Mouse (Mus musculus) heart, embryonic 16.5 days (tissue): ENCODE data around the gene Ctla4. TPM values are rescaled to one million over a fixed set of nuclear protein-coding genes. Genes with fewer than 3 reads are reported as not detected.

Experiments
- ATAC-seq: fragments of 200-750 bp; cut with Nextera tagmentation; replicated peaks from 2 replicates; pipeline ENCODE4 v1.8.0; 2017; ENCODE audit warnings: moderate number of reproducible peaks; ENCODE audit not compliant: insufficient read depth, low FRiP score; ENCODE audit errors: extremely low read depth
- H3K27ac ChIP-seq: fragments of 300-500 bp; sonication (generic); 2 replicates; pipeline ENCODE4 v1.5.1; 2014; ENCODE audit warnings: mild to moderate bottlenecking, low read length, control low read depth, moderate library complexity
- H3K27me3 ChIP-seq: fragments of 300-500 bp; sonication (generic); 2 replicates; pipeline ENCODE4 v1.6.1; 2014; ENCODE audit warnings: low read length, mixed read lengths; ENCODE audit not compliant: control insufficient read depth, insufficient read depth
- H3K36me3 ChIP-seq: fragments of 300-500 bp; sonication (generic); 2 replicates; pipeline ENCODE4 v1.6.1; 2014; ENCODE audit not compliant: control insufficient read depth, insufficient read depth
- H3K4me1 ChIP-seq: fragments of 300-500 bp; sonication (generic); 2 replicates; pipeline ENCODE4 v1.6.1; 2014; ENCODE audit warnings: low read length, mixed read lengths; ENCODE audit not compliant: control insufficient read depth, insufficient read depth
- H3K4me2 ChIP-seq: fragments of 300-500 bp; sonication (generic); 2 replicates; pipeline ENCODE4 v1.6.1; 2014; ENCODE audit warnings: low read depth, mild to moderate bottlenecking, control low read depth, low read length
- H3K4me3 ChIP-seq: fragments of 300-500 bp; sonication (generic); 2 replicates; pipeline ENCODE4 v1.5.1; 2014; ENCODE audit warnings: mild to moderate bottlenecking, control low read depth, low read length
- H3K9ac ChIP-seq: fragments of 300-500 bp; sonication (generic); 2 replicates; pipeline ENCODE4 v1.6.1; 2014; ENCODE audit warnings: low read length, control low read depth
- H3K9me3 ChIP-seq: fragments of 300-500 bp; sonication (generic); replicated peaks from 2 replicates; pipeline ENCODE4 v1.6.1; 2016; ENCODE audit warnings: low read length; ENCODE audit not compliant: control insufficient read depth
- WGBS: fragments of 180-500 bp; shearing (Covaris S2); extraction: QIAGEN DNeasy Blood & Tissue Kit; methylation state at CpG from one replicate; pipeline ENCODE4 v1.1.7; 2014; 5-methylcytosine and 5-hydroxymethylcytosine counted together
- polyA plus RNA-seq: library from polyadenylated mRNA; unstranded; fragments of >200 nt; fragmentation: Nextera tagmentation; extraction: Ambion mirVana; gene quantifications from 2 replicates; pipeline ENCODE4 v1.2.1, GENCODE M21; 2015

Ctla4 gene
- polyA plus RNA-seq, 1 experiment from 2014 or later = 3.5 TPM

- no peak overlapping the region for H3K4me3 ChIP-seq
- H3K4me1 ChIP-seq = no peaks in the 10 kb centered on the region
- no peaks in the 10 kb centered on the region for H3K27me3 ChIP-seq
- H3K27ac ChIP-seq = 0 out of 2 replicates have a peak overlapping the region, but pooled peaks have one; percentile 5
- no peaks in the 10 kb centered on the region for H3K36me3 ChIP-seq
- no peak overlapping the region for H3K9ac ChIP-seq
- H3K9me3 ChIP-seq = no peaks in the 10 kb centered on the region
- no peak overlapping the region for H3K4me2 ChIP-seq
- 88% methylated on average over 5 of the region's 5 CpGs for WGBS
- ATAC-seq = no peak
These were observed 54.6 kb downstream of the Ctla4 start for GRCm38 (mm10) chr1:60941056-60942048.

DNA sequence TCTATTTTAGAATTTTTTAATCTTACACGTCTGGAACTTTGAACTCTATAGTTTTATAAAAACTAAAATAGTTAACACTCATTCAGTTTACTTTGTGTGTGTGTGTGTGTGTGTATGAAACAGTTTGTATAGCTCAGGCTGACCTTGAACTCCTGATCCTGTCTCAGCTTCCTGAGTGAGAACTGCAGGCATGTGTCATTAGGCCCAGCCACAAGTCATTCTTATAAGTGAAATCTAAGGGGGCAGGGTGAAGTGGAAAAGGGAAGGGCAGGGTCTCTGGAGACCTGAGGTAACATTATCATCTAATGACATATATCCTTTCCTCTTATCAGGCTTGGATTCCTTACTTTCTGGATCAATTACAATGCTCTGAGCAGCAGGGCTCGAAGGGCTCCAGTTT is 56.1 kb downstream of the Ctla4 start:
- Histone ChIP-seq H3K9ac (no peak overlapping the region), H3K27me3 (no peaks in the 10 kb centered on the region), H3K4me1 (no peaks in the 10 kb centered on the region), H3K9me3 (no peaks in the 10 kb centered on the region), H3K4me2 (no peak overlapping the region), H3K36me3 (no peaks in the 10 kb centered on the region), H3K4me3 (no peak overlapping the region), H3K27ac (no peak overlapping the region)
- 78% methylated on average over 2 of the region's 2 CpGs for WGBS
- ATAC-seq = no peak

- Histone ChIP-seq H3K4me1 (no peaks in the 10 kb centered on the region), H3K9me3 (no peaks in the 10 kb centered on the region; the same call in 1 of the 2 replicates), H3K27ac (peak overlapping the region; percentile 40; the same call in 1 of the 2 replicates), H3K4me3 (no peak overlapping the region), H3K9ac (no peak overlapping the region), H3K27me3 (no peaks in the 10 kb centered on the region), H3K4me2 (no peak overlapping the region), H3K36me3 (no peaks in the 10 kb centered on the region)
- ATAC-seq = peak; percentile 83
- 65% methylated on average over 8 of the region's 8 CpGs for WGBS
These were observed 59.0 kb downstream of the Ctla4 start for GRCm38 (mm10) chr1:60945633-60946401.

- Histone ChIP-seq H3K36me3 (no peaks in the 10 kb centered on the region), H3K4me1 (peaks cover 9% of the 10 kb centered on the region), H3K4me3 (no peak overlapping the region), H3K27me3 (no peaks in the 10 kb centered on the region), H3K4me2 (no peak overlapping the region), H3K27ac (no peak overlapping the region), H3K9me3 (no peaks in the 10 kb centered on the region; the same call in 1 of the 2 replicates), H3K9ac (no peak overlapping the region)
- no peak for ATAC-seq
- 79% methylated on average over 6 of the region's 6 CpGs for WGBS
These were observed 61.3 kb downstream of the Ctla4 start for GRCm38 (mm10) chr1:60948112-60948511.

DNA sequence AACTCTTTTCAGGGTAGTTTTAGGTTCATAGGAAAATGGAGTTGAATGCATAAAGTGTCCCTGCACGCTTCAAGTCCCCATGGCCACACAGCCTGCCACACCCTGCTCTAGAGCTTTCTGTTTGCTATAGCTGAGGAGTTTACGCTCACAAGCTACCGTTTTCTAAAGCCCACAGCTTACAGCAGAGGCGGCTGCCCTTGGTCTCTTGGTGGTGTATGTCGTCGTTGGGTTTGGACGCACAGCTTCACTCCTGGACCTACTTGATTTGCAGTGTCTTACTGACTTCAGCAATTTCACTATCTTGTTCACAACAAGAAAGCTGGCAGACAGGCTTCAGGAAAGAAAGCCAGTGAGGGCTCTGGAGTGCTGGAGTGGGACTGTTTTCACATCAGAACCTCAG is 66.2 kb downstream of the Ctla4 start:
- Histone ChIP-seq H3K36me3 (no peaks in the 10 kb centered on the region), H3K4me3 (no peak overlapping the region; the same call in 1 of the 2 replicates), H3K27ac (peak overlapping the region; percentile 64), H3K9me3 (no peaks in the 10 kb centered on the region; the same call in 1 of the 2 replicates), H3K4me2 (peak overlapping the region; percentile 36), H3K9ac (peak overlapping the region; percentile 57), H3K27me3 (no peaks in the 10 kb centered on the region), H3K4me1 (peaks cover 10% of the 10 kb centered on the region)
- 29% methylated on average over 7 of the region's 7 CpGs for WGBS
- 0 out of 2 replicates have a peak, but pooled peaks have one; percentile 10 for ATAC-seq

DNA sequence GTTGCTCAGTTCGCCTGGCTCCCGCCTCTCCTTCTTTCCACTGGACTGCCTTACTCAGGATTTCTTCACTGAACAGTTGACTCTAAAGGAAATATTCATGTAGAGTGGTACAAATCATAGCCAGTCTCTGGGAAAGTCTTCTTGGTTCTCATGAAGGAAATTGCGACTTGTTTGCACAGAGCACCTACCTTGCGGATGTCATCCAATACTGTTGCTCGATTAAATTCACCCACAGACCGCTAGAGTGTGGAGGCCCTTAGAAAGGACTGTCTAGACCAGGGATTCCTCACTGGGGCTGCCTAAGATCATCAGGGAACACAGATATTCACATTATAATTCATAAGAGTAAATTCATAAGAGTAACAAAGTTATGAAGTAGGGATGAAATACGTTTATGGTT is 66.9 kb downstream of the Ctla4 start:
- Histone ChIP-seq H3K9me3 (no peaks in the 10 kb centered on the region; the same call in 1 of the 2 replicates), H3K4me3 (no peak overlapping the region), H3K27ac (peak overlapping the region; percentile 57), H3K4me2 (no peak overlapping the region), H3K4me1 (peaks cover 10% of the 10 kb centered on the region), H3K9ac (no peak overlapping the region), H3K27me3 (no peaks in the 10 kb centered on the region), H3K36me3 (no peaks in the 10 kb centered on the region)
- WGBS = 89% methylated on average over 7 of the region's 7 CpGs
- ATAC-seq = no peak

GRCm38 (mm10) chr1:60954759-60955158 is 68.0 kb downstream of the Ctla4 start:
- Histone ChIP-seq H3K27me3 (no peaks in the 10 kb centered on the region), H3K27ac (no peak overlapping the region), H3K4me1 (peaks cover 17% of the 10 kb centered on the region), H3K4me3 (no peak overlapping the region), H3K36me3 (no peaks in the 10 kb centered on the region), H3K4me2 (no peak overlapping the region), H3K9ac (no peak overlapping the region), H3K9me3 (no peaks in the 10 kb centered on the region; the same call in 1 of the 2 replicates)
- WGBS = 61% methylated on average over 2 of the region's 2 CpGs
- ATAC-seq = 0 out of 2 replicates have a peak, but pooled peaks have one; percentile 50

DNA sequence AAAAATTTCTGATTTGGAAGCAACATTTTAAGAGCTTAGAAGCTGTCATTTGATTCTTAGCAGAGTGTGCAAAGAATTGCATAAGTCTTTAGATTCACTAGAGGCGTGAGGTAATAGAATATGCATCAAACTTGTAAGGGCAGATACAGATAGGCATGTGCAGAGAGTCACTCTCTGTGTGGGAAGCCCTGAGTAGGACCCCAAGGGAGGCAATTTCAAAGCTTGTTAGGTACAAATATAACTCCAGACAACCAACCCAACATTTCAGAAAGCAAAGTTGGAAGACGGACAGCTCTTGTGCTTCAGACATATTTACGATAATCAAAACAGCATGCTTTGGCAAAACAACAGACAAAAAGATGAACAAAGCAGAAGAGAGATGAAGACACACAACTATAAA is 68.4 kb downstream of the Ctla4 start:
- H3K27me3 ChIP-seq = no peaks in the 10 kb centered on the region
- peaks cover 18% of the 10 kb centered on the region for H3K4me1 ChIP-seq
- H3K4me3 ChIP-seq = no peak overlapping the region
- H3K36me3 ChIP-seq = no peaks in the 10 kb centered on the region
- no peaks in the 10 kb centered on the region; the same call in 1 of the 2 replicates for H3K9me3 ChIP-seq
- H3K27ac ChIP-seq = no peak overlapping the region
- no peak overlapping the region for H3K4me2 ChIP-seq
- ATAC-seq = no peak
- 86% methylated on average over 3 of the region's 3 CpGs for WGBS
- no peak overlapping the region for H3K9ac ChIP-seq
